Mouse (Mus musculus): ENCODE results near the gene Dgkq.

DNA sequence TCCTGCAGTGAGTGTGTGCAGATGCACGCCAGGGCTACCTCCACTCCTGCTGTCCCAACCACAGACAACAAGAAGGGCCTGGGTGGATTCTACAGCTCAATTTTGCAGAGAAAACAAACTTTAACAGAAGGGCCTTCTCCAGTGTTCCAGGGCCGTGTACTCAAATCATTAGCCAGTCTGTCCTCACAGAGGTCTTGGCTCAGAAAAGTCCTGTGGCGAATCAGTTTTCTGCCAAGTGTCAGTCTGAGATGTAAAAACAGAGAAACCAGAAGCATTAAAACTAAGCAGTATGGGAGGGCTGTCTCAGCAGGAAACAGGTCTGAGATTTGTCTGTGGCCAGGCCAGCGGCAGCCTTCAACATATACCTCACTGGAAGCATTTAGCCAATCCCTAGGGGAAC lies 48.6 kb upstream of the Dgkq start:
- no peak for TF ChIP-seq GATA1 (IDR thresholded peaks at IDR 0.05; ENCODE audit: low read length)
- no peak for TF ChIP-seq TAL1 (IDR thresholded peaks at IDR 0.05; ENCODE audit: low read length)
